Mouse (Mus musculus) olfactory bulb, adult 2 months (tissue): ENCODE data around the gene Trim7.

Source experiments
- CTCF ChIP-seq: fragments of 200-500 bp; IDR thresholded peaks from 2 replicates; pipeline ENCODE4 v1.5.1; 2012; ENCODE audit warnings: low read depth, mild to moderate bottlenecking, low read length, moderate library complexity; ENCODE audit not compliant: insufficient read depth
- POLR2A ChIP-seq: fragments of 200-500 bp; IDR thresholded peaks from 2 replicates; pipeline ENCODE4 v1.6.1; 2012; ENCODE audit warnings: mild to moderate bottlenecking, low read depth, low read length, moderate library complexity; ENCODE audit not compliant: insufficient read depth

DNA sequence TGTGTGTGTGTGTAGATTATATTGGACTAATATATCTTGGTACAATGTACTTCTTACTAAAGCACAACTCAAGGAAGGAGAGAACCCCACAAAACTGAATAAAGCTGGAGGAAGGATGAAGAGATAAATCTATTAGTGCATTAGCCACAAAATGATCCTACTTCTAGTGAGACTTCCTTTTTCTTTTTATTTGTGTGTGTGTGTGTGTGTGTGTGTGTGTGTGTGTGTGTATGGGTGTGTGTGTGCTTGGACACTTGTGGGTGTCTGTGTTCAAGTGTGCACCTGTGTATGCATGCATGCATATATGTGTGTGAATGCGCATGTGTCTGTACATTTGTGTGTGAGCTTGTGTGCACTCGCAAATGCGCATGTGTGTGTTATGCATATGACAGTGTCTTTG, 32.8 kb upstream of the Trim7 start:
- TF ChIP-seq CTCF (no peak), POLR2A (no peak)
